ENCODE assay signal across 7 mouse cellular contexts in genomic region chr19:3718481-3719361, GRCm38 (mm10). TPM values are rescaled to one million over a fixed set of nuclear protein-coding genes. Genes with fewer than 3 reads are reported as not detected.
DNase-seq lines count a peak whose midpoint lies in the region; ATAC-seq and TF ChIP-seq lines count a peak whose summit lies in the region.

No protein-coding gene starts in this region.

- peak overlapping the region; percentile 62 for H3K9ac ChIP-seq in embryonic facial prominence, embryonic 14.5 days (ENCODE audit: low read depth, low read length)
- peak overlapping the region; percentile 60 for H3K9ac ChIP-seq in limb, embryonic 13.5 days
- peak overlapping the region; percentile 29; the same call in 1 of the 2 replicates for H3K9ac ChIP-seq in midbrain, embryonic 14.5 days (replicated peaks; ENCODE audit: low read length)

- H3K4me3 ChIP-seq in bone marrow, adult 2 months (replicated peaks; ENCODE audit: control insufficient read depth, low read depth, low read length), result peak overlapping the region; percentile 68
- peak overlapping the region; percentile 46 for H3K4me3 ChIP-seq in embryonic facial prominence, embryonic 14.5 days (ENCODE audit: low read depth, low read length)
- peak overlapping the region; percentile 47 for H3K4me3 ChIP-seq in kidney, adult 2 months (ENCODE audit: insufficient read depth, low read depth, low read length)
- peak overlapping the region; percentile 47 for H3K4me3 ChIP-seq in limb, embryonic 13.5 days
- peak overlapping the region; percentile 31 for H3K4me3 ChIP-seq in midbrain, embryonic 14.5 days (replicated peaks; ENCODE audit: low read depth, low read length)
- H3K4me3 ChIP-seq in spleen, adult 2 months (ENCODE audit: extremely low read depth, insufficient read depth, insufficient read length), result peak overlapping the region; percentile 54; the same call in 1 of the 2 replicates

- 41% methylated on average over 19 of the region's 19 CpGs for WGBS in bone marrow, adult 2 months
- WGBS in embryonic facial prominence, embryonic 14.5 days, result 33% methylated on average over 19 of the region's 19 CpGs
- 42% methylated on average over 19 of the region's 19 CpGs for WGBS in kidney, adult 2 months
- WGBS in limb, embryonic 13.5 days, result 36% methylated on average over 19 of the region's 19 CpGs
- 43% methylated on average over 19 of the region's 19 CpGs for WGBS in midbrain, embryonic 14.5 days
- WGBS in spleen, adult 2 months, result 47% methylated on average over 19 of the region's 19 CpGs

- H3K27ac ChIP-seq in bone marrow, adult 2 months (ENCODE audit: control insufficient read depth, insufficient read depth, low read depth, low read length, poor library complexity), result peak overlapping the region; percentile 15; the same call in 1 of the 2 replicates
- no peak overlapping the region; the same call in 1 of the 2 replicates for H3K27ac ChIP-seq in embryonic facial prominence, embryonic 14.5 days (replicated peaks; ENCODE audit: low read depth, low read length)
- H3K27ac ChIP-seq in kidney, adult 2 months (ENCODE audit: insufficient read depth, low read depth, low read length), result no peak overlapping the region
- peak overlapping the region; percentile 16; the same call in 1 of the 2 replicates for H3K27ac ChIP-seq in limb, embryonic 13.5 days
- H3K27ac ChIP-seq in midbrain, embryonic 14.5 days (replicated peaks; ENCODE audit: low read depth, low read length), result no peak overlapping the region
- no peak overlapping the region for H3K27ac ChIP-seq in spleen, adult 2 months (ENCODE audit: insufficient read depth, low read length)

- peaks cover 37% of the 10 kb centered on the region for H3K36me3 ChIP-seq in embryonic facial prominence, embryonic 14.5 days (ENCODE audit: control insufficient read depth, insufficient read depth, low read length)
- H3K36me3 ChIP-seq in kidney, adult 2 months (ENCODE audit: control insufficient read depth, insufficient read depth, low read length), result no peaks in the 10 kb centered on the region
- peaks cover 48% of the 10 kb centered on the region for H3K36me3 ChIP-seq in limb, embryonic 13.5 days
- peaks cover 43% of the 10 kb centered on the region for H3K36me3 ChIP-seq in midbrain, embryonic 14.5 days (ENCODE audit: control insufficient read depth, insufficient read depth, low read length)
- H3K36me3 ChIP-seq in spleen, adult 2 months (ENCODE audit: control insufficient read depth, insufficient read depth, low read length), result no peaks in the 10 kb centered on the region

- DNase-seq in embryonic facial prominence, embryonic 14.5 days (ENCODE audit: low spot score), result peak; percentile 81
- peak; percentile 48 for DNase-seq in heart, adult 8-10 months (ENCODE audit: low spot score)
- peak; percentile 73 for DNase-seq in kidney, adult 2 months
- peak; percentile 79 for DNase-seq in midbrain, embryonic 14.5 days
- DNase-seq in spleen, adult 2 months (ENCODE audit: low read depth in 1 of 2, low spot score in 2 of 2), result peak; percentile 54 to 58

- H3K9me3 ChIP-seq in embryonic facial prominence, embryonic 14.5 days (ENCODE audit: control insufficient read depth, low read length), result 0 out of 2 replicates have a peak, but pooled peaks cover under 1% of the 10 kb centered on the region
- 0 out of 2 replicates have a peak, but pooled peaks cover under 1% of the 10 kb centered on the region for H3K9me3 ChIP-seq in limb, embryonic 13.5 days
- no peaks in the 10 kb centered on the region for H3K9me3 ChIP-seq in midbrain, embryonic 14.5 days (ENCODE audit: control insufficient read depth, low read length)

- ATAC-seq in embryonic facial prominence, embryonic 14.5 days (ENCODE audit: low read depth), result peak; percentile 87
- ATAC-seq in limb, embryonic 13.5 days (ENCODE audit: low FRiP score, low read depth), result peak; percentile 80
- ATAC-seq in midbrain, embryonic 14.5 days (ENCODE audit: low FRiP score, low TSS enrichment), result peak; percentile 58

- peak; percentile 68 for TF ChIP-seq CTCF in bone marrow, adult 2 months (IDR thresholded peaks at IDR 0.05; ENCODE audit: control insufficient read depth, insufficient read depth, low read length)
- TF ChIP-seq CTCF in kidney, adult 2 months (conservative IDR thresholded peaks at IDR 0.05; ENCODE audit: insufficient read depth, insufficient read length, low read depth, low read length), result peak; percentile 74
- TF ChIP-seq CTCF in spleen, adult 2 months (IDR thresholded peaks at IDR 0.05; ENCODE audit: extremely low read depth, insufficient read depth, insufficient read length, insufficient replicate concordance), result peak; percentile 44; the same call in 1 of the 2 replicates

- no peak for TF ChIP-seq POLR2A in bone marrow, adult 2 months (IDR thresholded peaks at IDR 0.05; ENCODE audit: borderline replicate concordance, control insufficient read depth, low read depth, low read length)
- TF ChIP-seq POLR2A in kidney, adult 2 months (IDR thresholded peaks at IDR 0.05; ENCODE audit: low read depth, low read length), result no peak
- no peak for TF ChIP-seq POLR2A in spleen, adult 2 months (IDR thresholded peaks at IDR 0.05; ENCODE audit: low read depth, low read length)

- peak overlapping the region; percentile 95 for H3K4me2 ChIP-seq in embryonic facial prominence, embryonic 14.5 days (ENCODE audit: low read depth, low read length)
- peak overlapping the region; percentile 86 for H3K4me2 ChIP-seq in limb, embryonic 13.5 days (replicated peaks)
- H3K4me2 ChIP-seq in midbrain, embryonic 14.5 days (ENCODE audit: low read length), result peak overlapping the region; percentile 66

- H3K27me3 ChIP-seq in embryonic facial prominence, embryonic 14.5 days (replicated peaks; ENCODE audit: control insufficient read depth, insufficient read depth, low read length), result no peaks in the 10 kb centered on the region
- no peaks in the 10 kb centered on the region for H3K27me3 ChIP-seq in kidney, adult 2 months (replicated peaks; ENCODE audit: control insufficient read depth, insufficient read depth, low read length)
- no peaks in the 10 kb centered on the region for H3K27me3 ChIP-seq in limb, embryonic 13.5 days
- H3K27me3 ChIP-seq in midbrain, embryonic 14.5 days (ENCODE audit: control insufficient read depth, insufficient read depth, low read length), result no peaks in the 10 kb centered on the region
- no peaks in the 10 kb centered on the region for H3K27me3 ChIP-seq in spleen, adult 2 months (ENCODE audit: control insufficient read depth, insufficient read depth, low read length)

- H3K4me1 ChIP-seq in bone marrow, adult 2 months (ENCODE audit: control insufficient read depth, insufficient read depth, low read length), result peaks cover 1% of the 10 kb centered on the region
- H3K4me1 ChIP-seq in embryonic facial prominence, embryonic 14.5 days (ENCODE audit: control insufficient read depth, insufficient read depth, low read length), result no peaks in the 10 kb centered on the region
- peaks cover 10% of the 10 kb centered on the region for H3K4me1 ChIP-seq in kidney, adult 2 months (ENCODE audit: control insufficient read depth, insufficient read depth, low read length)
- peaks cover 13% of the 10 kb centered on the region for H3K4me1 ChIP-seq in limb, embryonic 13.5 days
- H3K4me1 ChIP-seq in midbrain, embryonic 14.5 days (ENCODE audit: control insufficient read depth, insufficient read depth, low read length), result 0 out of 2 replicates have a peak, but pooled peaks cover 9% of the 10 kb centered on the region
- H3K4me1 ChIP-seq in spleen, adult 2 months (ENCODE audit: control insufficient read depth, insufficient read depth, insufficient read length), result peaks cover 7% of the 10 kb centered on the region

RNA-seq across cellular contexts. Expression of gene 1810055G02Rik, which starts 10.6 kb away (rescaled TPM):
- 1.8 and 6.0 TPM in 2 replicates for polyA plus RNA-seq in bone marrow, adult 2 months (2011; ENCODE audit: insufficient read depth, insufficient read length, low replicate concordance, missing spikeins)
- 59.2 and 61.4 TPM in 2 replicates for polyA plus RNA-seq in embryonic facial prominence, embryonic 14.5 days (2014; fragmentation: Nextera tagmentation; extraction: Ambion mirVana)
- total RNA-seq in heart, adult 8-10 months (2022), result 1 to 10 TPM; 5.5 to 8.2 (median 6.5) TPM
- polyA plus RNA-seq in kidney, adult 2 months (2012; rRNA removed), result 18.8 and 23.3 TPM in 2 replicates
- 50.3 and 54.4 TPM in 2 replicates for polyA plus RNA-seq in limb, embryonic 13.5 days (2015; fragmentation: Nextera tagmentation; extraction: Ambion mirVana)
- polyA plus RNA-seq in midbrain, embryonic 14.5 days (2014; fragmentation: Nextera tagmentation; extraction: Ambion mirVana), result 31.4 and 33.7 TPM in 2 replicates
- 6.7 and 11.0 TPM in 2 replicates for polyA plus RNA-seq in spleen, adult 2 months (2012; rRNA removed)

RNA-seq across cellular contexts. Expression of gene Lrp5, which starts 32.4 kb away (rescaled TPM):
- polyA plus RNA-seq in bone marrow, adult 2 months (2011; ENCODE audit: insufficient read depth, insufficient read length, low replicate concordance, missing spikeins), result 4.5 and 5.8 TPM in 2 replicates
- polyA plus RNA-seq in embryonic facial prominence, embryonic 14.5 days (2014; fragmentation: Nextera tagmentation; extraction: Ambion mirVana), result 10.1 and 10.6 TPM in 2 replicates
- total RNA-seq in heart, adult 8-10 months (2022), result 10 to 100 TPM; 48.9 to 52.9 (median 50.7) TPM
- polyA plus RNA-seq in kidney, adult 2 months (2012; rRNA removed), result 33.9 and 34.2 TPM in 2 replicates
- 7.1 and 7.7 TPM in 2 replicates for polyA plus RNA-seq in limb, embryonic 13.5 days (2015; fragmentation: Nextera tagmentation; extraction: Ambion mirVana)
- polyA plus RNA-seq in midbrain, embryonic 14.5 days (2014; fragmentation: Nextera tagmentation; extraction: Ambion mirVana), result 1.1 and 1.3 TPM in 2 replicates
- 22.6 and 22.8 TPM in 2 replicates for polyA plus RNA-seq in spleen, adult 2 months (2012; rRNA removed)

RNA-seq across cellular contexts. Expression of gene Kmt5b, which starts 48.5 kb away (rescaled TPM):
- polyA plus RNA-seq in bone marrow, adult 2 months (2011; ENCODE audit: insufficient read depth, insufficient read length, low replicate concordance, missing spikeins), result 24.3 and 43.2 TPM in 2 replicates
- 25.6 and 26.3 TPM in 2 replicates for polyA plus RNA-seq in embryonic facial prominence, embryonic 14.5 days (2014; fragmentation: Nextera tagmentation; extraction: Ambion mirVana)
- total RNA-seq in heart, adult 8-10 months (2022), result 10 to 100 TPM; 23.7 to 29.4 (median 28.2) TPM
- polyA plus RNA-seq in kidney, adult 2 months (2012; rRNA removed), result 12.6 and 12.9 TPM in 2 replicates
- 30.4 and 31.2 TPM in 2 replicates for polyA plus RNA-seq in limb, embryonic 13.5 days (2015; fragmentation: Nextera tagmentation; extraction: Ambion mirVana)
- 55.6 and 74.0 TPM in 2 replicates for polyA plus RNA-seq in midbrain, embryonic 14.5 days (2014; fragmentation: Nextera tagmentation; extraction: Ambion mirVana)
- 13.9 and 14.2 TPM in 2 replicates for polyA plus RNA-seq in spleen, adult 2 months (2012; rRNA removed)

Comparison
In these comparisons a context has a peak if more than half of its experiments do, and no peak if none do; other contexts are left out.
1. H3K27ac ChIP-seq: peak in bone marrow, adult 2 months (single experiment) and limb, embryonic 13.5 days (single experiment); none in embryonic facial prominence, embryonic 14.5 days (single experiment), kidney, adult 2 months (single experiment), midbrain, embryonic 14.5 days (single experiment) and spleen, adult 2 months (single experiment).
2. Peak in every context shown above with its lines, with median percentiles within 50 percentile points of each other: H3K4me3 ChIP-seq, CTCF ChIP-seq, ATAC-seq, DNase-seq, H3K4me2 ChIP-seq and H3K9ac ChIP-seq.